Mouse (Mus musculus) lung, postnatal 0 days (tissue): ENCODE results near the gene Mdh1.

Experiments used
- CTCF ChIP-seq: IDR thresholded peaks from 2 replicates; pipeline ENCODE4 v1.5.1; 2016; ENCODE audit warnings: antibody characterized with exemption, mild to moderate bottlenecking
- EP300 ChIP-seq: IDR thresholded peaks from 2 replicates; pipeline ENCODE4 v1.6.1; 2016; ENCODE audit warnings: antibody characterized with exemption, mild to moderate bottlenecking, control low read depth

DNA sequence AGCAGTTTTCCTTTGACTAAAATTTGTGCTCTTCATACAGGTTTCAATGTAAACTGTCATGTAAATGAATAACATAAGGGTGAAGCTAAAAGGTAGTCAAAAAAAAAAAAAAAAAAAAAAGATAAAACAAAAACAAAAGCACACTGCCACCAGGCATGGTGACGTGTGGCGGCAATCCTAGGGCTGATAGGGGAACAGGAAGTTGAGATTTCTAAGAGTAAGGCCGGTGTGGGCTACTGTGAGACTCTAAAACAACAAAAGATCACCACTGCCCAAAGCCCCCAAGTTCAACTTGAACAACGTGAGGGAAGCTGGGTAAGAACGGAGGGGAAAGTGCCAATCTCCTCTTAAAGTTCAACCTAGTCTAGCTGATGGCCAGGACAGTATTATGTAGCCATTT is 3.2 kb downstream of the Mdh1 start:
- TF ChIP-seq EP300 (no peak), CTCF (no peak)
